Mouse (Mus musculus): ENCODE results near the gene Adh5. TPM values are rescaled to one million over a fixed set of nuclear protein-coding genes. Genes with fewer than 3 reads are reported as not detected.

Gene Adh5
- polyA plus RNA-seq, 1 experiment from 2014 or later, result 192 TPM

DNA sequence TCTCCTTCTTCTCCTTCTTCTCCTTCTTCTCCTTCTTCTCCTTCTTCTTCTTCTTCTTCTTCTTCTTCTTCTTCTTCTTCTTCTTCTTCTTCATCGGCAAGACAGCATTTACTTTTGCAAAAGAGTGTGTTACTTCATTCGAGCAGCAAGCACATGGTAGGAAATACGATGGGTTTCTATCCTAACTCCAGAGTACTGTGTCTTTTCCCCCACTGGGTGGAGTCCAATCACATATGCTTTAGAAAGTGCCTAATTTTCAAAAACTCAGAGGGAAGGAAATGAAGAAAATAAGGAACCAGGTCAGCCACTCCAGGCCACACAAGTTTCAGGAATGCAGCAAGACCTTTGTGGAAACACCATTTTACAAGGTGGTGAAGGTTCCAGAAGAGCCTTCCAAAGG is 50.8 kb downstream of the Adh5 start:
- Histone ChIP-seq H3K4me1 (ENCODE audit: control insufficient read depth, insufficient read depth, low read length) (no peaks in the 10 kb centered on the region), H3K4me2 (ENCODE audit: low read length) (no peak overlapping the region), H3K4me3 (ENCODE audit: low read depth, low read length) (no peak overlapping the region), H3K9ac (ENCODE audit: low read depth, low read length) (no peak overlapping the region), H3K9me3 (replicated peaks; ENCODE audit: control insufficient read depth, low read length, poor library complexity, severe bottlenecking) (no peaks in the 10 kb centered on the region), H3K36me3 (ENCODE audit: control insufficient read depth, insufficient read depth, low read length) (no peaks in the 10 kb centered on the region), H3K27ac (ENCODE audit: low read length) (no peak overlapping the region), H3K27me3 (ENCODE audit: control insufficient read depth, insufficient read depth, low read depth, low read length) (no peaks in the 10 kb centered on the region)
- ATAC-seq, result no peak
- WGBS, result 85% methylated on average over 3 of the region's 3 CpGs

- H3K9ac ChIP-seq (ENCODE audit: low read depth, low read length), result no peak overlapping the region
- H3K27me3 ChIP-seq (ENCODE audit: control insufficient read depth, insufficient read depth, low read depth, low read length), result no peaks in the 10 kb centered on the region
- H3K27ac ChIP-seq (ENCODE audit: low read length), result no peak overlapping the region
- H3K9me3 ChIP-seq (replicated peaks; ENCODE audit: control insufficient read depth, low read length, poor library complexity, severe bottlenecking), result no peaks in the 10 kb centered on the region
- no peak overlapping the region for H3K4me3 ChIP-seq (ENCODE audit: low read depth, low read length)
- H3K36me3 ChIP-seq (ENCODE audit: control insufficient read depth, insufficient read depth, low read length), result no peaks in the 10 kb centered on the region
- no peak for ATAC-seq
- no peak overlapping the region for H3K4me2 ChIP-seq (ENCODE audit: low read length)
- 30% methylated on average over 1 of the region's 1 CpGs for WGBS
- H3K4me1 ChIP-seq (ENCODE audit: control insufficient read depth, insufficient read depth, low read length), result no peaks in the 10 kb centered on the region
Measured at GRCm38 (mm10) chr3:138494565-138494964, 51.7 kb downstream of the Adh5 start.

DNA sequence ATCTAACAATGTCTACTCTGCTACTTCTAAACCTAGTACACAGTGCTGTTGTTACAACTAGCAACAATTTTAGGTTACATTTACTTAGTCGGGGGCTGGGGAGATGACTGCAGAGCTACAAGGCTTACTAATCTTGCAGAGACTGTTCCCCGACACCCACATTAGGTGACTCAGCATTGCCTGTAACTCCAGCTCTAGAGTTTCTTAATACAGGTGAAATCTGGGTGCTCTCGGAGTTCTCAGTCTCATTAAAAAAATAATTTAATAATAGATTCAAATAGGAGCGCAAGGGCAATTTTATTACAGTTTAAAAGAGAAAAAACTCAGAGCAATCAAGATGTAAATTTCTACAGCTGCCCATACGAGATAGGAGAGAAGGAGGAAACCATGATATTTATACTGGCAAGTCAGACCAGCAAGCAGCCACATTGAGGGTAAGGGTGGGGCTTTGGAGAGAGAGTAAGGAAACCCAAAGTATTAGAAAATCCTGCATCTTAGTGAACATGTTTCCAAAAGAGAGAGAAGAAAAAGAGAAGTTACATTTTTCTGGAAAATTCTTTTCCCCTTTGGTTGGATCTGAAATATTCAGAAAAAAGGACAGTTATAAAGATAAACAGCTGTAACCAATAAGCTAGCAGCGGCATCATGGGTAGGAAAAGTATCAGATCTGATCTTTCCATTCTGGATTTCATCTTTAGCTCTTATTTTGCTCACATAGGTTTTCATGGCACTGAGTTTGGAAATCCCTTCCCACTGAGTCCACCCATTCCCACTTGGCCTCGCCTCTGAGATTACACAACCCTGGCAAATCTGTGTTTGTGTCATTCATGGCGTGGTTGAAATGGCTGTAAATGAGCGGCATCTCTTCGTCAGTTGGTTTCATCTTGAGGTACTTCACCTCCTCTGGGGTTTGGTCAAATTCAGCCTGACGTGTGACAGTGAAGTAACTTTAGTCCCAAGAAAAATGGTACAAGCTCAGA is 52.6 kb downstream of the Adh5 start:
- no peaks in the 10 kb centered on the region for H3K27me3 ChIP-seq (ENCODE audit: control insufficient read depth, insufficient read depth, low read depth, low read length)
- H3K9ac ChIP-seq (ENCODE audit: low read depth, low read length), result no peak overlapping the region
- no peaks in the 10 kb centered on the region for H3K9me3 ChIP-seq (replicated peaks; ENCODE audit: control insufficient read depth, low read length, poor library complexity, severe bottlenecking)
- no peak overlapping the region for H3K4me3 ChIP-seq (ENCODE audit: low read depth, low read length)
- peaks cover 5% of the 10 kb centered on the region for H3K4me1 ChIP-seq (ENCODE audit: control insufficient read depth, insufficient read depth, low read length)
- H3K27ac ChIP-seq (ENCODE audit: low read length), result no peak overlapping the region
- no peaks in the 10 kb centered on the region for H3K36me3 ChIP-seq (ENCODE audit: control insufficient read depth, insufficient read depth, low read length)
- WGBS, result 91% methylated on average over 11 of the region's 11 CpGs
- H3K4me2 ChIP-seq (ENCODE audit: low read length), result no peak overlapping the region
- no peak for ATAC-seq

DNA sequence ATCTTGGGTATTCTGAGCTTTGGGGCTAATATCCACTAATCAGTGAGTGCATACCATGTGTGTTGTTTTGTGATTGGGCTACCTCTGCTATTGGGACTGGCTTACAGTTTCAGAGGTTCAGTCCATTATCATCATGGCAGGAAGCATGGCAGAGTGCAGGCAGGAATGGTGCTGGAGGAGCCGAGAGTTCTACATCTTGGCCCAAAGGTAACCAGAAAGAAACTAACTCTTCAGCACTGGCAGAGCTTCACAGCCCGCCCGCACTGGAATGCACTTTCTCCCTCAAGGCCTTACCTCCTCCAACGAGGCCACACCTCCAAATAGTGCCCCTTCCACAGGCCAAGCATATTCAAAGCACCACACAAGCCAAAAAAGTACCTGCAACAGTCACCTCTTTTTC is 55.8 kb downstream of the Adh5 start:
- Histone ChIP-seq H3K27ac (ENCODE audit: low read length) (no peak overlapping the region), H3K27me3 (ENCODE audit: control insufficient read depth, insufficient read depth, low read depth, low read length) (no peaks in the 10 kb centered on the region), H3K9ac (ENCODE audit: low read depth, low read length) (no peak overlapping the region), H3K9me3 (replicated peaks; ENCODE audit: control insufficient read depth, low read length, poor library complexity, severe bottlenecking) (no peaks in the 10 kb centered on the region), H3K36me3 (ENCODE audit: control insufficient read depth, insufficient read depth, low read length) (no peaks in the 10 kb centered on the region), H3K4me3 (ENCODE audit: low read depth, low read length) (no peak overlapping the region), H3K4me1 (ENCODE audit: control insufficient read depth, insufficient read depth, low read length) (peaks cover 5% of the 10 kb centered on the region), H3K4me2 (ENCODE audit: low read length) (no peak overlapping the region)
- ATAC-seq, result no peak
- WGBS, result 69% methylated on average over 4 of the region's 4 CpGs

GRCm38 (mm10) chr3:138499854-138500740 is 57.2 kb downstream of the Adh5 start:
- WGBS, result 13% methylated on average over 15 of the region's 15 CpGs
- ATAC-seq, result 0 out of 2 replicates have a peak, but pooled peaks have one; percentile 36
- no peak overlapping the region for H3K9ac ChIP-seq (ENCODE audit: low read depth, low read length)
- no peak overlapping the region for H3K27ac ChIP-seq (ENCODE audit: low read length)
- no peaks in the 10 kb centered on the region for H3K27me3 ChIP-seq (ENCODE audit: control insufficient read depth, insufficient read depth, low read depth, low read length)
- H3K4me2 ChIP-seq (ENCODE audit: low read length), result peak overlapping the region; percentile 26; the same call in 1 of the 2 replicates
- no peaks in the 10 kb centered on the region for H3K9me3 ChIP-seq (replicated peaks; ENCODE audit: control insufficient read depth, low read length, poor library complexity, severe bottlenecking)
- 0 out of 2 replicates have a peak overlapping the region, but pooled peaks have one; percentile 2 for H3K4me3 ChIP-seq (ENCODE audit: low read depth, low read length)
- peaks cover 5% of the 10 kb centered on the region for H3K4me1 ChIP-seq (ENCODE audit: control insufficient read depth, insufficient read depth, low read length)
- H3K36me3 ChIP-seq (ENCODE audit: control insufficient read depth, insufficient read depth, low read length), result no peaks in the 10 kb centered on the region

GRCm38 (mm10) chr3:138503754-138504153 is 60.9 kb downstream of the Adh5 start:
- WGBS, result 89% methylated on average over 11 of the region's 11 CpGs
- H3K4me3 ChIP-seq (ENCODE audit: low read depth, low read length), result no peak overlapping the region
- H3K4me2 ChIP-seq (ENCODE audit: low read length), result no peak overlapping the region
- no peak overlapping the region for H3K9ac ChIP-seq (ENCODE audit: low read depth, low read length)
- peaks cover 5% of the 10 kb centered on the region for H3K4me1 ChIP-seq (ENCODE audit: control insufficient read depth, insufficient read depth, low read length)
- no peak overlapping the region for H3K27ac ChIP-seq (ENCODE audit: low read length)
- H3K36me3 ChIP-seq (ENCODE audit: control insufficient read depth, insufficient read depth, low read length), result no peaks in the 10 kb centered on the region
- no peak for ATAC-seq
- no peaks in the 10 kb centered on the region for H3K9me3 ChIP-seq (replicated peaks; ENCODE audit: control insufficient read depth, low read length, poor library complexity, severe bottlenecking)
- H3K27me3 ChIP-seq (ENCODE audit: control insufficient read depth, insufficient read depth, low read depth, low read length), result no peaks in the 10 kb centered on the region

Other genes starting within 250 kb of the Adh5 start
- not detected in 2 replicates for gene 4930579F01Rik, start 249.3 kb upstream of the Adh5 start, polyA plus RNA-seq (2015; fragmentation: Nextera tagmentation; extraction: Ambion mirVana)
- gene Adh7, start 225.3 kb upstream of the Adh5 start, polyA plus RNA-seq (2015; fragmentation: Nextera tagmentation; extraction: Ambion mirVana), result 1.3 and 1.6 TPM in 2 replicates
- gene Adh1, start 182.1 kb upstream of the Adh5 start, polyA plus RNA-seq (2015; fragmentation: Nextera tagmentation; extraction: Ambion mirVana), result 1.1 TPM in 2 replicates
- gene Adh6a, start 129.8 kb upstream of the Adh5 start, polyA plus RNA-seq (2015; fragmentation: Nextera tagmentation; extraction: Ambion mirVana), result not detected in 2 replicates
- gene Adh6b, start 101.3 kb upstream of the Adh5 start, polyA plus RNA-seq (2015; fragmentation: Nextera tagmentation; extraction: Ambion mirVana), result 0.14 and 0.32 TPM in 2 replicates
- not detected in 2 replicates for gene Adh4, start 27.6 kb upstream of the Adh5 start, polyA plus RNA-seq (2015; fragmentation: Nextera tagmentation; extraction: Ambion mirVana)
- gene Metap1, start 46.4 kb downstream of the Adh5 start, polyA plus RNA-seq (2015; fragmentation: Nextera tagmentation; extraction: Ambion mirVana), result 49.2 and 50.2 TPM in 2 replicates
- gene Eif4e, start 83.1 kb downstream of the Adh5 start, polyA plus RNA-seq (2015; fragmentation: Nextera tagmentation; extraction: Ambion mirVana), result 352 and 365 TPM in 2 replicates

Data from midbrain, embryonic 16.5 days (tissue).